Mouse (Mus musculus): Measurements from ENCODE around the gene Pou1f1.

DNA sequence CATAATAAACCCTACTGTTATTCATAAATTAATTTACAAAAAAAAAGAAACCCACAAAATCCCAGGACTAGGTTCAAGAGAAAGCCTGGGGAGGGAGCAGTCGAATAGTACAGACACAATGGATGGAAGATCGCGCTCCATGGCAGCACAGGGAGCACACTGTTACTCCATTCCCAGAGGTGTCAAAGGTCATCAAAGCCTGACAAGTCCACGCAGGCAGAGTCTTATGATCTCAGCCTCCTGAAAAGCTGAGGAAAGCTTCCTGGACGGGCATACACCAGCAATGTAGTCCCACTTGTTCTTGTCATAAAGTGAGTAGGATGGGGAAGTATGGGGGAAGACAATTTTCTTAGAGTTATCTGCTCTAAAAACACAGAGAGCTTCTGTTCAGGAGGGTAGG is 37.1 kb downstream of the Pou1f1 start:
- no peak for TF ChIP-seq CTCF (IDR thresholded peaks at IDR 0.05; ENCODE audit: low read depth)
- TF ChIP-seq EP300 (IDR thresholded peaks at IDR 0.05; ENCODE audit: low read depth) = no peak

All from liver, postnatal 0 days (tissue).